In the genomic region with DNA sequence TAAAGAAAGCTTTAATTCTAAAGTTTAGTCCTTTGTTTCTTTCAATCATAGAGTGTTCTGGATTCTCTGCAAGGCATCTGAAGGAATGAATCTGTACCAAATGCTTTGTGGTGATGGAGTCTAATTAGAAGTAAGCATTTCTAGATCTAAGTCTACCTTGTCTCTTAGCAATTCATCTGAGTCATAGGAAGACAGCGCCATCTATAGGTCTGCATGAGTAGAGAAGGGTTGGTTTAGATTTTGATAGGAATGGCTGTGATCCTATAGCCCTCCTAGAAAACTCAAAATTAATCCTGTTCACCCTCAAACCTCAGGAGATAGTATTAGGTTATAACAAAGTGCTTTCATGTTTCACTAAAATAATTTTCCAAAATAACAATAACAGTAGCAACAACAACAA, we compare ENCODE assay signal across 8 mouse cellular contexts. TPM values are rescaled to one million over a fixed set of nuclear protein-coding genes. Genes with fewer than 3 reads are reported as not detected.
DNase-seq lines count a peak whose midpoint lies in the region; ATAC-seq lines count a peak whose summit lies in the region.

No protein-coding gene starts in this region.

- 0% methylated on average over 1 of the region's 1 CpGs for WGBS in hindbrain, embryonic 11.5 days
- WGBS in hindbrain, embryonic 14.5 days, result 0% methylated on average over 1 of the region's 1 CpGs
- 3% methylated on average over 1 of the region's 1 CpGs for WGBS in liver, embryonic 12.5 days (ENCODE audit: insufficient replicate concordance)
- WGBS in limb, embryonic 10.5 days, result 3% methylated on average over 1 of the region's 1 CpGs

- no peaks in the 10 kb centered on the region for H3K9me3 ChIP-seq in hindbrain, embryonic 11.5 days (ENCODE audit: control insufficient read depth, low read length)
- no peaks in the 10 kb centered on the region for H3K9me3 ChIP-seq in hindbrain, embryonic 14.5 days (ENCODE audit: control insufficient read depth, low read length)
- H3K9me3 ChIP-seq in liver, embryonic 12.5 days (replicated peaks), result no peaks in the 10 kb centered on the region
- no peaks in the 10 kb centered on the region for H3K9me3 ChIP-seq in limb, embryonic 10.5 days (replicated peaks)

- no peak overlapping the region for H3K4me3 ChIP-seq in hindbrain, embryonic 11.5 days (ENCODE audit: low read depth, low read length)
- no peak overlapping the region for H3K4me3 ChIP-seq in hindbrain, embryonic 14.5 days (replicated peaks; ENCODE audit: low read length)
- no peak overlapping the region for H3K4me3 ChIP-seq in liver, embryonic 12.5 days
- H3K4me3 ChIP-seq in limb, embryonic 10.5 days, result no peak overlapping the region

- DNase-seq in hindbrain, embryonic 11.5 days (ENCODE audit: low spot score), result peak; percentile 39
- DNase-seq in hindbrain, embryonic 14.5 days (ENCODE audit: low spot score), result no peak
- peak; percentile 23 for DNase-seq in A20 (ENCODE audit: low read depth, low spot score)
- DNase-seq in ZHBTc4 (ENCODE audit: low read depth, low spot score), result peak; percentile 63
- DNase-seq in limb, embryonic 10.5 days (ENCODE audit: low spot score), result no peak
- DNase-seq in ovary, postnatal 10 days (ENCODE audit: low spot score), result no peak
- DNase-seq in left cerebral cortex, postnatal 4 days, result no peak

- no peak overlapping the region for H3K9ac ChIP-seq in hindbrain, embryonic 11.5 days (ENCODE audit: low read depth, low read length)
- H3K9ac ChIP-seq in hindbrain, embryonic 14.5 days, result no peak overlapping the region
- H3K9ac ChIP-seq in liver, embryonic 12.5 days, result no peak overlapping the region

- no peak overlapping the region for H3K4me2 ChIP-seq in hindbrain, embryonic 11.5 days (replicated peaks; ENCODE audit: low read depth, low read length)
- H3K4me2 ChIP-seq in hindbrain, embryonic 14.5 days (replicated peaks), result no peak overlapping the region
- no peak overlapping the region for H3K4me2 ChIP-seq in liver, embryonic 12.5 days

- no peaks in the 10 kb centered on the region for H3K27me3 ChIP-seq in hindbrain, embryonic 11.5 days (ENCODE audit: control insufficient read depth, insufficient read depth, low read length)
- no peaks in the 10 kb centered on the region for H3K27me3 ChIP-seq in hindbrain, embryonic 14.5 days (ENCODE audit: control insufficient read depth, insufficient read depth, low read length)
- H3K27me3 ChIP-seq in liver, embryonic 12.5 days (replicated peaks), result no peaks in the 10 kb centered on the region
- peaks cover 15% of the 10 kb centered on the region for H3K27me3 ChIP-seq in limb, embryonic 10.5 days (ENCODE audit: low read depth, poor library complexity, severe bottlenecking)

- H3K36me3 ChIP-seq in hindbrain, embryonic 11.5 days (ENCODE audit: control insufficient read depth, insufficient read depth, low read length), result no peaks in the 10 kb centered on the region
- H3K36me3 ChIP-seq in hindbrain, embryonic 14.5 days (replicated peaks; ENCODE audit: control insufficient read depth, insufficient read depth), result no peaks in the 10 kb centered on the region
- H3K36me3 ChIP-seq in liver, embryonic 12.5 days, result no peaks in the 10 kb centered on the region
- H3K36me3 ChIP-seq in limb, embryonic 10.5 days, result no peaks in the 10 kb centered on the region

- intact Hi-C loops in left cerebral cortex, postnatal 4 days (cut with DNase I), result loop anchor here (10.0 kb wide), 1 partner anchor 501 kb away; no protein-coding TSS in a partner anchor

- no peaks in the 10 kb centered on the region for H3K4me1 ChIP-seq in hindbrain, embryonic 11.5 days (replicated peaks; ENCODE audit: control insufficient read depth, insufficient read depth, low read length)
- no peaks in the 10 kb centered on the region for H3K4me1 ChIP-seq in hindbrain, embryonic 14.5 days (replicated peaks; ENCODE audit: control insufficient read depth, insufficient read depth, low read length)
- H3K4me1 ChIP-seq in liver, embryonic 12.5 days, result peaks cover 41% of the 10 kb centered on the region
- no peaks in the 10 kb centered on the region for H3K4me1 ChIP-seq in limb, embryonic 10.5 days

- no peak for ATAC-seq in hindbrain, embryonic 11.5 days (ENCODE audit: low FRiP score)
- no peak for ATAC-seq in hindbrain, embryonic 14.5 days (ENCODE audit: low FRiP score)
- ATAC-seq in liver, embryonic 12.5 days, result 0 out of 2 replicates have a peak, but pooled peaks have one; percentile 40

- no peak overlapping the region for H3K27ac ChIP-seq in hindbrain, embryonic 11.5 days (ENCODE audit: low read depth, low read length)
- no peak overlapping the region for H3K27ac ChIP-seq in hindbrain, embryonic 14.5 days
- H3K27ac ChIP-seq in liver, embryonic 12.5 days, result no peak overlapping the region
- H3K27ac ChIP-seq in limb, embryonic 10.5 days, result no peak overlapping the region

RNA-seq across cellular contexts. Expression of gene Slc25a21, which starts 11.8 kb away (rescaled TPM):
- 1.2 and 1.5 TPM in 2 replicates for polyA plus RNA-seq in hindbrain, embryonic 11.5 days (2014; fragmentation: Nextera tagmentation; extraction: Ambion mirVana)
- 0.13 and 0.36 TPM in 2 replicates for polyA plus RNA-seq in hindbrain, embryonic 14.5 days (2014; fragmentation: Nextera tagmentation; extraction: Ambion mirVana)
- 30.0 and 33.1 TPM in 2 replicates for polyA plus RNA-seq in liver, embryonic 12.5 days (2016; fragmentation: Nextera tagmentation; extraction: Ambion mirVana)
- 1.6 and 2.1 TPM in 2 replicates for polyA plus RNA-seq in limb, embryonic 10.5 days (2016; fragmentation: Nextera tagmentation; extraction: Ambion mirVana)
- under 1 TPM in 1 of 2 experiments, not detected in 1; 0.32 TPM for total RNA-seq in left cerebral cortex, postnatal 4 days (2021)

RNA-seq across cellular contexts. Expression of gene Prps1l3, which starts 44.7 kb away (rescaled TPM):
- 69.9 and 70.3 TPM in 2 replicates for polyA plus RNA-seq in hindbrain, embryonic 11.5 days (2014; fragmentation: Nextera tagmentation; extraction: Ambion mirVana)
- 30.0 and 31.0 TPM in 2 replicates for polyA plus RNA-seq in hindbrain, embryonic 14.5 days (2014; fragmentation: Nextera tagmentation; extraction: Ambion mirVana)
- 59.4 and 61.7 TPM in 2 replicates for polyA plus RNA-seq in liver, embryonic 12.5 days (2016; fragmentation: Nextera tagmentation; extraction: Ambion mirVana)
- polyA plus RNA-seq in limb, embryonic 10.5 days (2016; fragmentation: Nextera tagmentation; extraction: Ambion mirVana), result 85.5 and 87.5 TPM in 2 replicates
- 10 to 100 TPM; 13.4 to 14.3 TPM for total RNA-seq in left cerebral cortex, postnatal 4 days (2021)

RNA-seq across cellular contexts. Expression of gene Mipol1, which starts 44.8 kb away (rescaled TPM):
- 7.4 and 8.4 TPM in 2 replicates for polyA plus RNA-seq in hindbrain, embryonic 11.5 days (2014; fragmentation: Nextera tagmentation; extraction: Ambion mirVana)
- polyA plus RNA-seq in hindbrain, embryonic 14.5 days (2014; fragmentation: Nextera tagmentation; extraction: Ambion mirVana), result 4.9 and 5.0 TPM in 2 replicates
- polyA plus RNA-seq in liver, embryonic 12.5 days (2016; fragmentation: Nextera tagmentation; extraction: Ambion mirVana), result 5.4 and 6.1 TPM in 2 replicates
- polyA plus RNA-seq in limb, embryonic 10.5 days (2016; fragmentation: Nextera tagmentation; extraction: Ambion mirVana), result 10.6 and 12.5 TPM in 2 replicates
- 1 to 10 TPM; 4.6 to 5.1 TPM for total RNA-seq in left cerebral cortex, postnatal 4 days (2021)

Comparison
In these comparisons a context has a peak if more than half of its experiments do, and no peak if none do; other contexts are left out.
1. DNase-seq: peak in hindbrain, embryonic 11.5 days (single experiment), A20 (single experiment) and ZHBTc4 (single experiment); none in hindbrain, embryonic 14.5 days (single experiment), limb, embryonic 10.5 days (single experiment), ovary, postnatal 10 days (single experiment) and left cerebral cortex, postnatal 4 days (single experiment).
2. RNA of gene Slc25a21, which starts 11.8 kb away (polyA plus RNA-seq): 30.0 to 33.1 TPM in liver, embryonic 12.5 days; 1.6 to 2.1 TPM in limb, embryonic 10.5 days, 1.2 to 1.5 TPM in hindbrain, embryonic 11.5 days and 0.13 to 0.36 TPM in hindbrain, embryonic 14.5 days; every median in the first group is over 10 times any median in the second.